Mouse (Mus musculus) hindbrain, postnatal 0 days (tissue): ENCODE measurements around the gene Gm11027. TPM values are rescaled to one million over a fixed set of nuclear protein-coding genes. Genes with fewer than 3 reads are reported as not detected.

Experiments used
- ATAC-seq: fragments of 200-750 bp; cut with Nextera tagmentation; 2 replicates; pipeline ENCODE4 v1.8.0; 2017; ENCODE audit warnings: mild to moderate bottlenecking, moderate TSS enrichment, moderate library complexity
- DNase-seq: peaks from one replicate; pipeline ENCODE4 v3.0.0-alpha.2; 2015; ENCODE audit warnings: low spot score
- H3K27ac ChIP-seq: fragments of 300-500 bp; sonication (generic); 2 replicates; pipeline ENCODE4 v1.5.1; 2014; ENCODE audit warnings: mild to moderate bottlenecking
- H3K27me3 ChIP-seq: fragments of 300-500 bp; sonication (generic); 2 replicates; pipeline ENCODE4 v1.6.1; 2014; ENCODE audit warnings: low read length, mixed read lengths; ENCODE audit not compliant: insufficient read depth
- H3K36me3 ChIP-seq: fragments of 300-500 bp; sonication (generic); 2 replicates; pipeline ENCODE4 v1.6.1; 2014; ENCODE audit warnings: low read length, mixed read lengths; ENCODE audit not compliant: insufficient read depth
- H3K4me1 ChIP-seq: fragments of 300-500 bp; sonication (generic); 2 replicates; pipeline ENCODE4 v1.6.1; 2014; ENCODE audit warnings: antibody characterized with exemption, low read length, mixed read lengths; ENCODE audit not compliant: insufficient read depth
- H3K4me2 ChIP-seq: fragments of 300-500 bp; sonication (generic); 2 replicates; pipeline ENCODE4 v1.6.1; 2014; ENCODE audit warnings: low read depth, mild to moderate bottlenecking, low read length, moderate library complexity, mixed read lengths
- H3K4me3 ChIP-seq: fragments of 300-500 bp; sonication (generic); 2 replicates; pipeline ENCODE4 v1.5.1; 2014; ENCODE audit warnings: low read length
- H3K9ac ChIP-seq: fragments of 300-500 bp; sonication (generic); replicated peaks from 2 replicates; pipeline ENCODE4 v1.6.1; 2014; ENCODE audit warnings: mild to moderate bottlenecking, low read length, moderate library complexity, mixed read lengths
- H3K9me3 ChIP-seq: fragments of 300-500 bp; sonication (generic); 2 replicates; pipeline ENCODE4 v1.6.1; 2016; ENCODE audit warnings: low read length, mixed read lengths
- CTCF ChIP-seq: IDR thresholded peaks from 2 replicates; pipeline ENCODE4 v1.5.1; 2016; ENCODE audit warnings: antibody characterized with exemption, control low read depth, low read depth
- WGBS: fragments of 180-500 bp; shearing (Covaris S2); extraction: QIAGEN DNeasy Blood & Tissue Kit; methylation state at CpG from one replicate; pipeline ENCODE4 v1.1.7; 2014; 5-methylcytosine and 5-hydroxymethylcytosine counted together
- microRNA-seq, 2 experiments: library from miRNA; unstranded; fragments of <30 nt; microRNA quantifications; one replicate each; pipeline ENCODE4; 2016
- polyA plus RNA-seq: library from polyadenylated mRNA; unstranded; fragments of >200 nt; fragmentation: Nextera tagmentation; extraction: Ambion mirVana; gene quantifications from 2 replicates; pipeline ENCODE4 v1.2.1, GENCODE M21; 2015
- total RNA-seq: library from RNA; depleted of rRNA; stranded (reverse); fragments of >200 nt; gene quantifications from 2 replicates; pipeline ENCODE4 v1.2.3, GENCODE M21; 2014; rRNA removed

The Gm11027 gene
- total and polyA plus RNA-seq, 2 experiments from 2014 or later = not detected

GRCm38 (mm10) chr12:116307870-116308269, 32.7 kb downstream of the Gm11027 start:
- Histone ChIP-seq H3K36me3 (no peaks in the 10 kb centered on the region), H3K27me3 (no peaks in the 10 kb centered on the region), H3K4me1 (no peaks in the 10 kb centered on the region), H3K4me2 (no peak overlapping the region), H3K27ac (no peak overlapping the region), H3K9me3 (no peaks in the 10 kb centered on the region), H3K9ac (no peak overlapping the region), H3K4me3 (no peak overlapping the region)
- ATAC-seq (no peak), DNase-seq (no peak)
- 91% methylated on average over 3 of the region's 3 CpGs for WGBS
- TF ChIP-seq CTCF = no peak

GRCm38 (mm10) chr12:116308612-116309011, 33.4 kb downstream of the Gm11027 start:
- no peak overlapping the region for H3K4me3 ChIP-seq

GRCm38 (mm10) chr12:116313816-116314215, 38.6 kb downstream of the Gm11027 start:
- Histone ChIP-seq H3K9ac (no peak overlapping the region), H3K27me3 (no peaks in the 10 kb centered on the region), H3K9me3 (no peaks in the 10 kb centered on the region), H3K27ac (no peak overlapping the region), H3K4me3 (no peak overlapping the region), H3K36me3 (no peaks in the 10 kb centered on the region), H3K4me2 (no peak overlapping the region), H3K4me1 (no peaks in the 10 kb centered on the region)
- WGBS = 87% methylated on average over 1 of the region's 1 CpGs
- no peak for DNase-seq
- ATAC-seq = no peak
- no peak for TF ChIP-seq CTCF

More at GRCm38 (mm10) chr12:116308612-116309011, 33.4 kb downstream of the Gm11027 start:
- WGBS = 89% methylated on average over 2 of the region's 2 CpGs
- H3K4me2 ChIP-seq = no peak overlapping the region
- no peak for TF ChIP-seq CTCF
- no peaks in the 10 kb centered on the region for H3K36me3 ChIP-seq
- no peaks in the 10 kb centered on the region for H3K27me3 ChIP-seq
- no peaks in the 10 kb centered on the region for H3K4me1 ChIP-seq
- no peak overlapping the region for H3K9ac ChIP-seq
- H3K9me3 ChIP-seq = no peaks in the 10 kb centered on the region
- no peak overlapping the region for H3K27ac ChIP-seq
- ATAC-seq (no peak), DNase-seq (no peak)

- H3K27me3 ChIP-seq = no peaks in the 10 kb centered on the region
- H3K9me3 ChIP-seq = no peaks in the 10 kb centered on the region
- no peak overlapping the region for H3K27ac ChIP-seq
- no peak overlapping the region for H3K4me3 ChIP-seq
- no peak for TF ChIP-seq CTCF
- no peaks in the 10 kb centered on the region for H3K4me1 ChIP-seq
- no peak overlapping the region for H3K9ac ChIP-seq
- 94% methylated on average over 3 of the region's 3 CpGs for whole genome bisulfite sequencing
- ATAC-seq (no peak), DNase-seq (no peak)
- H3K36me3 ChIP-seq = no peaks in the 10 kb centered on the region
- no peak overlapping the region for H3K4me2 ChIP-seq
Observed at GRCm38 (mm10) chr12:116315498-116315897, 40.3 kb downstream of the Gm11027 start.

GRCm38 (mm10) chr12:116317818-116318217, 42.6 kb downstream of the Gm11027 start:
- no peak for DNase-seq
- Histone ChIP-seq H3K9ac (no peak overlapping the region), H3K36me3 (0 out of 2 replicates have a peak, but pooled peaks cover 3% of the 10 kb centered on the region), H3K4me1 (no peaks in the 10 kb centered on the region), H3K4me2 (no peak overlapping the region), H3K9me3 (no peaks in the 10 kb centered on the region), H3K4me3 (no peak overlapping the region), H3K27me3 (no peaks in the 10 kb centered on the region), H3K27ac (no peak overlapping the region)
- WGBS = 61% methylated on average over 1 of the region's 1 CpGs
- TF ChIP-seq CTCF = no peak
- no peak for ATAC-seq

Small RNAs within 50 kb of the gene (microRNA-seq; reads per million reads assigned to microRNA genes)
- gene Gm23190 = 0 reads per million in 2 experiments

Other genes starting within 250 kb of the Gm11027 start
- 30.5 and 33.5 TPM in 2 replicates for gene Zfp386, start 227.7 kb upstream of the Gm11027 start, total RNA-seq
- 33.3 and 35.9 TPM in 2 replicates for gene Zfp386, start 227.7 kb upstream of the Gm11027 start, polyA plus RNA-seq
- gene Vipr2, start 197.7 kb upstream of the Gm11027 start, total RNA-seq = 3.3 and 5.3 TPM in 2 replicates
- 0.65 and 2.0 TPM in 2 replicates for gene Vipr2, start 197.7 kb upstream of the Gm11027 start, polyA plus RNA-seq
- gene Wdr60, start 12.4 kb upstream of the Gm11027 start, total RNA-seq = 6.7 and 8.4 TPM in 2 replicates
- gene Wdr60, start 12.4 kb upstream of the Gm11027 start, polyA plus RNA-seq = 16.8 and 17.7 TPM in 2 replicates
- gene Esyt2, start 5.8 kb downstream of the Gm11027 start, total RNA-seq = 33.9 and 36.7 TPM in 2 replicates
- gene Esyt2, start 5.8 kb downstream of the Gm11027 start, polyA plus RNA-seq = 8.6 and 8.9 TPM in 2 replicates
- 8.8 and 24.0 TPM in 2 replicates for gene Ncapg2, start 130.0 kb downstream of the Gm11027 start, total RNA-seq
- gene Ncapg2, start 130.0 kb downstream of the Gm11027 start, polyA plus RNA-seq = 6.0 and 6.3 TPM in 2 replicates
- 101 and 104 TPM in 2 replicates for gene Ptprn2, start 210.3 kb downstream of the Gm11027 start, total RNA-seq
- gene Ptprn2, start 210.3 kb downstream of the Gm11027 start, polyA plus RNA-seq = 16.9 and 18.4 TPM in 2 replicates